Mouse (Mus musculus): ENCODE results near the gene Sqor.

The Sqor gene

GRCm38 (mm10) chr2:122784701-122785100 lies 19.7 kb downstream of the Sqor start:
- no peak for DNase-seq

GRCm38 (mm10) chr2:122786167-122786566 lies 21.1 kb downstream of the Sqor start:
- DNase-seq = no peak

DNA sequence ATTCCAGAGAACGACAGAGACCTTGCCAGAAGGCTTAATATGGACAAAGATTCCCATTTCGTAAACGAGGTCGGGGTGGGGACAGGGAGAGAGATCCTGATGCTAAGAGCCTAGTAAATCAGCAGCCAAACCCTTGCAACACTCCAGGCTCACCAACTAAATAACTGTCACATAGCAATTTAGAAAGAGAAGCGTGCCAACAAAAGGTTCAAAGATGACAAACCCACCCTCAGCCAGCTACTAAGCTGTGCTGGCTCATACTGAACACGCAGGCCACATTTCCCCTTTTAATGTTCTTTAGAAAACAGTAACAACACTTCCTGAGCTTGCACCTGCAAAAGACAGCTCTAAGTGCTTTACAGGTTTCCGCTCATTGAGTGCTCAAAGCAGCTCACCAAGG lies 24.3 kb downstream of the Sqor start:
- no peak for DNase-seq

GRCm38 (mm10) chr2:122789730-122790129 lies 24.7 kb downstream of the Sqor start:
- DNase-seq = no peak

DNA sequence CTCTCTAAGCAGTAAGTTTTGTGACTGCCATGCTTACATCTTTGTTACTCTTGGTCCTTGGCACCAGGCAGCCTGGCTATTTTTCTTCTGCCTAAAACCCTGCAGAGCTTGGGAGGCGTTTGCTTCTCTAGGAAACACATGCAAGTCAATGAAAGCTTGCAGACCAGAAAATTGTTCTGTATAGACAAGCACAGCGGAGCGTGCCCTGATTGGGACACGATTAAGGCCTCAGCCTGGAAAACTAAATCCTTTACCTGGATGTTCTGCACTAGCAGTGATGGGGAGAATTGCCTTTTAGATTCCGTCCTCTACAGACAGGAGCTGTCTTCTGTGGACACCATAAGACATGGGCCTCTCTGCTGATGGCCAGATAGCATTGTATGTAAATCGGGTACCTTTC lies 39.4 kb downstream of the Sqor start:
- peak in 1 of 2 experiments; percentile 18 for DNase-seq

DNA sequence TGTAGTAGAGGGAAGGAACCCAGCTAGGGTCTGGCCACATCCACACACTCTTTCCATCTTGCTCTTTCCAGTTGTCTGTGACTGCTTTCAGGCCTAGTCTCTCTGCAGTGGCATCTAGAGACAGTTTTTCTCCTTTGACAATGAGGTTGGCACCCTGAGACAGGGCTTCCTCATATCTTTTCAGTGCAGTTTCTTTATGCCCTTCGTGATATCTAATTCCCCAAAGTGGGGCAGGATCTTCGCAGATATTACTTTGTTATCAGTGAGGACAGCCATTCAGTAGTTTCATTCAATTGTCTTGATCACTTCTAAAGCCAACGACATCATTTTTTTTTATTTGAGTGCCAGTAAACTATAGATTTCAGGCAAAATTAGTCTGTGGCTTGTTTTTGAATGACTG lies 41.0 kb downstream of the Sqor start:
- no peak for DNase-seq

DNA sequence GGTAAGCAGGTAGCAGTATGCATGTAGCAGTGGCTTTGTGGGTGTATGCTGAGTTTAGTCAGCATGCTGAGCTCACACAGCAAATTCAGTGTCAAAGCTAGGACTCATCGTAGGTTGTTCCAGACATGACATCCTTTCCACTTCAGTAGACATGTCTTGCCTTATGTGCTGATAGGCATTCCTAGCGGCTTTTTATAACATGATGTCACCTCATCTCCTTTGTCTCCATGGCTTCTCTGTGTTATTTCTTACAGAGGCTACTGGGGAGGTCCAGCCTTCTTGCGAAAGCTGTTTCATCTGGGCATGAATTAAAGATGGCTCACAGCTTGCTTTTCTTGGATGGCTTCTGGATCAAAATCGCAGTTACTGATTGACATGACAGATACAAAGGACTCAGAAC lies 44.0 kb downstream of the Sqor start:
- no peak for DNase-seq

DNA sequence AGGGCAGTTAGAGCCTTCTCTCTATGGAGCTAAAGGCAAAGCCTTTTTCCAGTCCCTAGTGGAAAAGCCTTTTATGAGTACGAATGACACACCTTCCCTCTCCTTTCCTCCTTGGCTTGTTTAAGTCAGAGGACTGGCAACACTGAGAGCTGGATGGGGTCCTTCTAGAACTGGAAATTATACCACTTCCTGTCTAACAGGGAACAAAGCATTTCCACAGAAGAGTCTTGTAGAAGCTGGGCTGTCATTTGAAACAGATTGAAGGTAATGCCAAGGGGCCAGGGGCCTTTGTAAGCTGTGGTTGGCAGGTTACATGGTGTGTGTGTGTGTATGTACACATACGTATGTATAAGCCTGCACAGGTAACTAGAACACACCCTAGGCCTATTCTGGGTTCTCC lies 51.9 kb downstream of the Sqor start:
- no peak for DNase-seq

DNA sequence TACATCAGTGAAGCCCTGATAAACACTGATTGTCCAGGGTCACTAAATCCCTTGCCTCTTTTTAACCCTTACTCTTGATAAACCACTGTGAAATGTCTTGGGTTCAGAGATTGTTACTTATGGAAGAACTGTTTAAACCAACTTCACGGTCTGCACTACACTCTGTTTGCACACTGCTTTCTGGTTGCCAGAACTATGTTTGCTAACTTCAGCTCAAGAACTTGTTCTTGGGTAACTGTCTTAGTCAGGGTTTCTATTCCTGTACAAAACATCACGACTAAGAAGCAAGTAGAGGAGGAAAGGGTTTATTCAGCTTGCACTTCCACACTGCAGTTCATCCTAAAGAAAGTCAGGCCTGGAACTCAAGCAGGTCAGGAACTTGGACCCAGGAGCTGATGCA lies 56.2 kb downstream of the Sqor start:
- no peak for DNase-seq

DNA sequence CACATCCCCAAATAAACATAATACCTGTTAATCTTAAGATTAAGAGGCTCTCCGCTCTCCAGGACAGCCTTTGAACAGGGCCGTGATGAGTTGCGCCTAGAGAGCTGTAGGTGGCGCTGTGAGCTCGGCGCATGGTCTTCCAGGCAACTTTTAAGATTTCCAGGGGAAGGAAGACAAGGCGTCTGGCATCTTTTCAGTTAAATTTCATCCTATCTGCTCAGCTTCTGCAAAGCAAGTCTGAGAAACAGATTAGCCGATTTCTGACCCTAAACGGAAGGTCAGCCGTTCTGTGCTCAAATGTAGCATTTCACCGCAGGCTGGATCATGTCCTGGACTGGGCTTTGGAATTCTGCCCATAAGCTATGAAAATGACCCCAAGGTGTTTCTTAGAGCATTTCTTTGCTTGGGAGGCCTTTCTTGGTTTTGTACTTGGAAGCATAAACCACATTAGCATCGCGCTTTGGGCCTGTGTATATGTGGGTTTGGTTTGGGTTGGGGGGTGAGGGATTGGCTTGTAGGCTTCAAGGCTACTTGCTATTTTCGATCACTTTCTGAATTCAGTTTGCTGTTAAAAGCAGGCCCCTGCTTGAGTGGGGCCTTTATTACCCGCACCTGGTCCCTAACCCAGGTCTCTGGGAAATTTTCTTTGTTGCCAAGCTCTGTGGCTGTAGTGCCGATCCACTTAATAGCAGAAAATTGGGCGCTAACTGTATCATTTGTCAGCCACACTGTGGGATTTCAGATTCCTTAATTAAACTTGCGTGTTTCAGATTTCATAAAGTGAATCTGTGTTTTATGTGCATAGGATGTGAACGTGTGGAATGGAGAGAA lies 60.6 kb downstream of the Sqor start:
- peak; percentile 56 to 67 for DNase-seq

DNA sequence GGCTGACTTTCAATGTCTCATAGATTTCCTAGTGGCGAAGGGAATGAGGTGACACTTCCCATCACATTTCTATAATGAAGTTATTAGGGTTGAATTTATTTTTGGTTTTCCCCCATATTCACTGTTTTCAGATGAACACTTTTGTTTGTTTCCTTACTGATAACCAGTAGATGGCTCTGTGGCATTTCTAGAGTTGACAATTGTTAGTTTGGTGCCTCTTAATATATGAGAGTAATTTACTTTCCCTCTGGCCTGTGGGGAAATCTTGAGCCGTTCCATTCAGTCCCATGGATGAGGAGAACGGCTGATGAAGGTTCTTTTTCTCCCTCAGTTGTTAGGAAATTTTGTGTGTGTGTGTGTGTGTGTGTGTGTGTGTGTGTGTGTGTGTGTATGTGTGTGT lies 61.3 kb downstream of the Sqor start:
- DNase-seq = no peak

- DNase-seq = no peak
Measured at GRCm38 (mm10) chr2:122854636-122855035, 89.6 kb downstream of the Sqor start.

GRCm38 (mm10) chr2:122855354-122855753 lies 90.3 kb downstream of the Sqor start:
- DNase-seq = no peak

All from kidney, postnatal 4 days (tissue).